ENCODE assay signal across 9 mouse cellular contexts in genomic region chr3:56437058-56437457, GRCm38 (mm10).
DNase-seq lines count a peak whose midpoint lies in the region; ATAC-seq and TF ChIP-seq lines count a peak whose summit lies in the region.
"Had no signal": no experiment of that assay in that cellular context is flagged by ENCODE, and none has a peak within 500 bp of the region (broad histone marks: within the 10 kb centered on the region; RNA-seq: fewer than 3 reads in every experiment).

No protein-coding gene starts in this region.

- no peak overlapping the region for H3K9ac ChIP-seq in lung, embryonic 15.5 days
- H3K9ac ChIP-seq in forebrain, embryonic 15.5 days (replicated peaks), result no peak overlapping the region
- H3K9ac ChIP-seq: neural tube, embryonic 13.5 days had no signal

- 32% methylated on average over 4 of the region's 4 CpGs for WGBS in lung, embryonic 15.5 days
- 35% methylated on average over 4 of the region's 4 CpGs for WGBS in lung, adult 2 months
- WGBS in forebrain, embryonic 15.5 days, result 13% methylated on average over 4 of the region's 4 CpGs

- no peak overlapping the region for H3K27ac ChIP-seq in lung, embryonic 15.5 days
- peak overlapping the region; percentile 54 for H3K27ac ChIP-seq in forebrain, embryonic 15.5 days (replicated peaks)
- H3K27ac ChIP-seq: neural tube, embryonic 13.5 days had no signal

- H3K4me2 ChIP-seq in lung, embryonic 15.5 days, result no peak overlapping the region
- no peak overlapping the region for H3K4me2 ChIP-seq in forebrain, embryonic 15.5 days (replicated peaks)
- H3K4me2 ChIP-seq: neural tube, embryonic 13.5 days had no signal

- no peak overlapping the region for H3K4me3 ChIP-seq in lung, embryonic 15.5 days
- H3K4me3 ChIP-seq in lung, adult 2 months (replicated peaks; ENCODE audit: extremely low read depth, low read depth, low read length), result no peak overlapping the region
- H3K4me3 ChIP-seq in forebrain, embryonic 15.5 days, result no peak overlapping the region
- H3K4me3 ChIP-seq: neural tube, embryonic 13.5 days had no signal

- no peak for TF ChIP-seq POLR2A in lung, adult 2 months (IDR thresholded peaks at IDR 0.05; ENCODE audit: borderline replicate concordance, extremely low read depth, low read depth, low read length)

- H3K27me3 ChIP-seq in lung, embryonic 15.5 days, result no peaks in the 10 kb centered on the region
- H3K27me3 ChIP-seq in forebrain, embryonic 15.5 days, result no peaks in the 10 kb centered on the region
- H3K27me3 ChIP-seq: neural tube, embryonic 13.5 days had no signal

- TF ChIP-seq CTCF in lung, adult 2 months (IDR thresholded peaks at IDR 0.05; ENCODE audit: insufficient read depth, low read length), result no peak

- no peaks in the 10 kb centered on the region for H3K36me3 ChIP-seq in lung, embryonic 15.5 days
- H3K36me3 ChIP-seq in forebrain, embryonic 15.5 days, result no peaks in the 10 kb centered on the region
- H3K36me3 ChIP-seq: neural tube, embryonic 13.5 days had no signal

- peaks cover 9% of the 10 kb centered on the region; the same call in 1 of the 2 replicates for H3K4me1 ChIP-seq in lung, embryonic 15.5 days
- H3K4me1 ChIP-seq in lung, adult 2 months (ENCODE audit: control insufficient read depth, insufficient read depth, low read length), result no peaks in the 10 kb centered on the region
- H3K4me1 ChIP-seq in forebrain, embryonic 15.5 days, result peaks cover 28% of the 10 kb centered on the region

- ATAC-seq in lung, embryonic 15.5 days (ENCODE audit: borderline replicate concordance, extremely low read depth, low FRiP score, low TSS enrichment), result peak; percentile 60; the same call in 1 of the 2 replicates
- ATAC-seq in forebrain, embryonic 15.5 days (replicated peaks), result peak; percentile 72

- peak; percentile 23 for DNase-seq in embryo, embryonic 11 days
- no peak for DNase-seq in embryo, embryonic 10 days (ENCODE audit: low spot score)
- no peak for DNase-seq in lung, adult 2 months
- DNase-seq in kidney, postnatal 36 days, result peak; percentile 35 to 47
- DNase-seq in natural killer cell, adult 2 months (ENCODE audit: low spot score in 2 of 2), result no peak
- DNase-seq in thymus, postnatal 36 days, result no peak

- no peaks in the 10 kb centered on the region for H3K9me3 ChIP-seq in lung, embryonic 15.5 days
- H3K9me3 ChIP-seq in forebrain, embryonic 15.5 days, result no peaks in the 10 kb centered on the region
- H3K9me3 ChIP-seq: neural tube, embryonic 13.5 days had no signal

Comparison
In these comparisons a context has a peak if more than half of its experiments do, and no peak if none do; other contexts are left out.
1. DNase-seq: peak in embryo, embryonic 11 days (single experiment) and kidney, postnatal 36 days (2 of 2); none in embryo, embryonic 10 days (single experiment), lung, adult 2 months (single experiment), natural killer cell, adult 2 months (0 of 2) and thymus, postnatal 36 days (0 of 2).